In the genomic region with DNA sequence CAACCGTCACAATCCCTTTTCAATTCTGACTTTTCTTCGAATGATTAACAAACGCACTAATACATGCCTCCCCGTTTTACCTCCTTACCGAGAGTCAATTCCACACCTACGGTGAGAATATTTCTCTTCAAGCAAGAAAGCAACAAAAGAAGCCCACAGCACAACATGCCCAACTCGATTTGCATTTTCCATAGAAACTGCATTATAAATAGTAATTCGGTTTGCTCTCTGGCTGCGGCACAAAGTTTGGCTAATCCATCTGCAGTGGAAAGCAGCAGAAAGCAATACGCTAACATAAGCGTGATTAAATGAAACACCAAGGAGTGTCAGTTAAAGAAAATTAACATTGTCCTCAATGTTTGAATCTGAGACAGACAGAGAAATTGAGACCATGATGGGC, we compare ENCODE assay signal across 20 mouse cellular contexts.
DNase-seq lines count a peak whose midpoint lies in the region; ATAC-seq and TF ChIP-seq lines count a peak whose summit lies in the region.
"Had no signal": no experiment of that assay in that cellular context is flagged by ENCODE, and none has a peak within 500 bp of the region (broad histone marks: within the 10 kb centered on the region; RNA-seq: fewer than 3 reads in every experiment).

No protein-coding gene starts in this region.

- DNase-seq in midbrain, embryonic 11.5 days (ENCODE audit: low spot score, missing footprints): no peak
- DNase-seq in forebrain, postnatal 0 days: peak; percentile 76
- DNase-seq in midbrain, postnatal 0 days (ENCODE audit: low spot score): no peak
- DNase-seq in thymus, postnatal 14 days: no peak
- no peak for DNase-seq in liver
- DNase-seq: adrenal gland, adult 2 months; cerebellum, adult 9-11 months; gastrocnemius, postnatal 25 days; kidney, postnatal 36 days; liver, embryonic 13.5 days; lung, embryonic 14.5 days; lung, postnatal 4 days had no signal

- H3K4me1 ChIP-seq in hindbrain, embryonic 15.5 days (replicated peaks): peaks cover 58% of the 10 kb centered on the region
- H3K4me1 ChIP-seq in hindbrain, embryonic 12.5 days: peaks cover 29% of the 10 kb centered on the region
- peaks cover 57% of the 10 kb centered on the region for H3K4me1 ChIP-seq in midbrain, embryonic 13.5 days (replicated peaks)
- H3K4me1 ChIP-seq in midbrain, embryonic 11.5 days (ENCODE audit: control insufficient read depth, insufficient read depth, low read length): peaks cover 13% of the 10 kb centered on the region
- H3K4me1 ChIP-seq in forebrain, postnatal 0 days (ENCODE audit: insufficient read depth): peaks cover 32% of the 10 kb centered on the region
- peaks cover 21% of the 10 kb centered on the region for H3K4me1 ChIP-seq in midbrain, postnatal 0 days (ENCODE audit: insufficient read depth, low read length)
- H3K4me1 ChIP-seq: embryonic facial prominence, embryonic 12.5 days; liver, embryonic 13.5 days had no signal

- 0 out of 2 replicates have a peak overlapping the region, but pooled peaks have one; percentile 76 for H3K27ac ChIP-seq in hindbrain, embryonic 15.5 days (replicated peaks)
- no peak overlapping the region for H3K27ac ChIP-seq in hindbrain, embryonic 12.5 days
- H3K27ac ChIP-seq in midbrain, embryonic 13.5 days: peak overlapping the region; percentile 39; the same call in 1 of the 2 replicates
- H3K27ac ChIP-seq in midbrain, embryonic 11.5 days (ENCODE audit: low read depth, low read length): no peak overlapping the region
- H3K27ac ChIP-seq in forebrain, postnatal 0 days (ENCODE audit: low read depth, low read length): peak overlapping the region; percentile 78
- H3K27ac ChIP-seq in midbrain, postnatal 0 days (ENCODE audit: low read depth, low read length): 0 out of 2 replicates have a peak overlapping the region, but pooled peaks have one; percentile 58
- H3K27ac ChIP-seq: embryonic facial prominence, embryonic 12.5 days; hindbrain, embryonic 10.5 days; limb, embryonic 12.5 days; liver, embryonic 13.5 days had no signal

- TF ChIP-seq CTCF in forebrain, postnatal 0 days (IDR thresholded peaks at IDR 0.05; ENCODE audit: low read depth): no peak
- no peak for TF ChIP-seq CTCF in midbrain, postnatal 0 days (IDR thresholded peaks at IDR 0.05)

- no peaks in the 10 kb centered on the region for H3K9me3 ChIP-seq in hindbrain, embryonic 15.5 days
- H3K9me3 ChIP-seq in hindbrain, embryonic 12.5 days (replicated peaks): no peaks in the 10 kb centered on the region
- H3K9me3 ChIP-seq in midbrain, embryonic 13.5 days: no peaks in the 10 kb centered on the region
- no peaks in the 10 kb centered on the region for H3K9me3 ChIP-seq in midbrain, embryonic 11.5 days (ENCODE audit: control insufficient read depth, low read length)
- H3K9me3 ChIP-seq in forebrain, postnatal 0 days (ENCODE audit: low read length): no peaks in the 10 kb centered on the region
- H3K9me3 ChIP-seq in midbrain, postnatal 0 days (ENCODE audit: low read length): no peaks in the 10 kb centered on the region
- H3K9me3 ChIP-seq: embryonic facial prominence, embryonic 12.5 days; hindbrain, embryonic 10.5 days; limb, embryonic 12.5 days; liver, embryonic 13.5 days had no signal

- H3K27me3 ChIP-seq in hindbrain, embryonic 15.5 days: no peaks in the 10 kb centered on the region
- H3K27me3 ChIP-seq in hindbrain, embryonic 12.5 days: no peaks in the 10 kb centered on the region
- no peaks in the 10 kb centered on the region for H3K27me3 ChIP-seq in midbrain, embryonic 13.5 days
- H3K27me3 ChIP-seq in midbrain, embryonic 11.5 days (ENCODE audit: control insufficient read depth, insufficient read depth, low read length): no peaks in the 10 kb centered on the region
- no peaks in the 10 kb centered on the region for H3K27me3 ChIP-seq in forebrain, postnatal 0 days (ENCODE audit: insufficient read depth, low read length)
- H3K27me3 ChIP-seq in midbrain, postnatal 0 days (ENCODE audit: insufficient read depth, low read length): no peaks in the 10 kb centered on the region
- H3K27me3 ChIP-seq: embryonic facial prominence, embryonic 12.5 days; limb, embryonic 12.5 days; liver, embryonic 13.5 days had no signal

- 55% methylated on average over 11 of the region's 11 CpGs for WGBS in hindbrain, embryonic 15.5 days
- WGBS in hindbrain, embryonic 12.5 days: 79% methylated on average over 11 of the region's 11 CpGs
- 67% methylated on average over 11 of the region's 11 CpGs for WGBS in midbrain, embryonic 13.5 days
- WGBS in midbrain, embryonic 11.5 days: 77% methylated on average over 11 of the region's 11 CpGs
- WGBS in forebrain, postnatal 0 days: 32% methylated on average over 11 of the region's 11 CpGs
- 49% methylated on average over 11 of the region's 11 CpGs for WGBS in midbrain, postnatal 0 days

- H3K4me2 ChIP-seq in hindbrain, embryonic 15.5 days: no peak overlapping the region
- no peak overlapping the region for H3K4me2 ChIP-seq in hindbrain, embryonic 12.5 days (replicated peaks)
- H3K4me2 ChIP-seq in midbrain, embryonic 13.5 days (replicated peaks): no peak overlapping the region
- H3K4me2 ChIP-seq in midbrain, embryonic 11.5 days: no peak overlapping the region
- no peak overlapping the region for H3K4me2 ChIP-seq in forebrain, postnatal 0 days (ENCODE audit: low read depth)
- H3K4me2 ChIP-seq in midbrain, postnatal 0 days (ENCODE audit: low read depth, low read length, poor library complexity, severe bottlenecking): no peak overlapping the region
- H3K4me2 ChIP-seq: embryonic facial prominence, embryonic 12.5 days; limb, embryonic 12.5 days; liver, embryonic 13.5 days; lung, embryonic 14.5 days had no signal

- ATAC-seq in hindbrain, embryonic 15.5 days (ENCODE audit: low FRiP score, low read depth): no peak
- no peak for ATAC-seq in hindbrain, embryonic 12.5 days (ENCODE audit: low FRiP score)
- ATAC-seq in midbrain, embryonic 13.5 days: no peak
- no peak for ATAC-seq in midbrain, embryonic 11.5 days (ENCODE audit: low FRiP score)
- no peak for ATAC-seq in forebrain, postnatal 0 days
- no peak for ATAC-seq in midbrain, postnatal 0 days (ENCODE audit: low FRiP score)
- ATAC-seq: intestine, embryonic 16.5 days had no signal

- H3K36me3 ChIP-seq in hindbrain, embryonic 15.5 days: 0 out of 2 replicates have a peak, but pooled peaks cover 3% of the 10 kb centered on the region
- H3K36me3 ChIP-seq in hindbrain, embryonic 12.5 days: no peaks in the 10 kb centered on the region
- H3K36me3 ChIP-seq in midbrain, embryonic 13.5 days: peaks cover 6% of the 10 kb centered on the region; the same call in 1 of the 2 replicates
- no peaks in the 10 kb centered on the region for H3K36me3 ChIP-seq in midbrain, embryonic 11.5 days (ENCODE audit: control insufficient read depth, insufficient read depth, low read length)
- no peaks in the 10 kb centered on the region for H3K36me3 ChIP-seq in forebrain, postnatal 0 days (ENCODE audit: insufficient read depth)
- no peaks in the 10 kb centered on the region for H3K36me3 ChIP-seq in midbrain, postnatal 0 days (ENCODE audit: insufficient read depth, low read length)
- H3K36me3 ChIP-seq: embryonic facial prominence, embryonic 12.5 days; hindbrain, embryonic 10.5 days; limb, embryonic 12.5 days; liver, embryonic 13.5 days had no signal

- no peak overlapping the region for H3K9ac ChIP-seq in hindbrain, embryonic 15.5 days
- H3K9ac ChIP-seq in hindbrain, embryonic 12.5 days: no peak overlapping the region
- H3K9ac ChIP-seq in midbrain, embryonic 13.5 days (replicated peaks): no peak overlapping the region
- H3K9ac ChIP-seq in midbrain, embryonic 11.5 days (ENCODE audit: low read length): no peak overlapping the region
- H3K9ac ChIP-seq in forebrain, postnatal 0 days: no peak overlapping the region
- H3K9ac ChIP-seq in midbrain, postnatal 0 days (replicated peaks; ENCODE audit: low read length, poor library complexity, severe bottlenecking): no peak overlapping the region
- H3K9ac ChIP-seq: embryonic facial prominence, embryonic 12.5 days; limb, embryonic 12.5 days; liver, embryonic 13.5 days; lung, embryonic 14.5 days had no signal

- no peak overlapping the region for H3K4me3 ChIP-seq in hindbrain, embryonic 15.5 days
- H3K4me3 ChIP-seq in hindbrain, embryonic 12.5 days: no peak overlapping the region
- no peak overlapping the region for H3K4me3 ChIP-seq in midbrain, embryonic 13.5 days (replicated peaks)
- H3K4me3 ChIP-seq in midbrain, embryonic 11.5 days (ENCODE audit: low read depth, low read length): no peak overlapping the region
- no peak overlapping the region for H3K4me3 ChIP-seq in forebrain, postnatal 0 days (ENCODE audit: low read depth, low read length)
- no peak overlapping the region for H3K4me3 ChIP-seq in midbrain, postnatal 0 days (ENCODE audit: low read depth, low read length)
- H3K4me3 ChIP-seq: embryonic facial prominence, embryonic 12.5 days; erythroblast, embryonic 14.5 days; hindbrain, embryonic 10.5 days; limb, embryonic 12.5 days; liver, embryonic 13.5 days had no signal

Comparison
In these comparisons a context has a peak if more than half of its experiments do, and no peak if none do; other contexts are left out.
1. H3K27ac ChIP-seq: peak in hindbrain, embryonic 15.5 days (single experiment), midbrain, embryonic 13.5 days (single experiment), forebrain, postnatal 0 days (single experiment) and midbrain, postnatal 0 days (single experiment); none in hindbrain, embryonic 12.5 days (single experiment) and midbrain, embryonic 11.5 days (single experiment).